Mouse (Mus musculus): ENCODE measurements at regions not wholly inside any gene's neighbourhood (a gene's known extent, or its start where the extent isn't known, plus 50 kb on each side); places are given as distances from the start of the nearest gene placed in this dataset.

DNA sequence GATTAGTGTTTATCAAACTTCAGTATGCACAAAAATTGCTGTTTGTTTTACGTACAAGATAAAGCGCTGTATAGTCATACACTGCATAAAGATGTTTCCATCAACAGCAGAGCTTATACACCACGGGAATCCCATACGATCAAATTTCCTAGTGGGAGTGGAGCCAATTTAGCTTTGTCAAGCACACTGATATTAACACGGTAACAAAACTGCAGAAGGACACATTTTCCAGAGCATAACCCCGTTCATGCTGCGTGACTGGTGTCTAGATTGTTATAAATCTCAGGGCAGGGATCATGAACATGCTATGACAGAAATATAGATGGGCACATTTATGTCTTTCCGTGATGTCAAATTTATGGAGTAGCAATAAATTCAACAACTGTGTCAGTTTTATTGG, 302.6 kb upstream of the C030005K15Rik start:
- Histone ChIP-seq H3K4me3 (ENCODE audit: control insufficient read depth, insufficient read depth, low read length) (no peak overlapping the region), H3K27ac (ENCODE audit: control insufficient read depth, insufficient read depth, low read length) (no peak overlapping the region), H3K36me3 (ENCODE audit: control insufficient read depth, insufficient read depth, low read length) (no peaks in the 10 kb centered on the region), H3K27me3 (ENCODE audit: control insufficient read depth, insufficient read depth, low read length) (no peaks in the 10 kb centered on the region), H3K4me1 (replicated peaks; ENCODE audit: control insufficient read depth, insufficient read depth, low read length) (no peaks in the 10 kb centered on the region)
- DNase-seq, result no peak
- WGBS, result 89% methylated on average over 8 of the region's 8 CpGs
- TF ChIP-seq CTCF (IDR thresholded peaks at IDR 0.05; ENCODE audit: borderline replicate concordance, control insufficient read depth, extremely low read depth, insufficient read depth, low read length, poor library complexity), result no peak
- TF ChIP-seq POLR2A (IDR thresholded peaks at IDR 0.05; ENCODE audit: control insufficient read depth, extremely low read depth, insufficient read depth, low read length, poor library complexity), result no peak

DNA sequence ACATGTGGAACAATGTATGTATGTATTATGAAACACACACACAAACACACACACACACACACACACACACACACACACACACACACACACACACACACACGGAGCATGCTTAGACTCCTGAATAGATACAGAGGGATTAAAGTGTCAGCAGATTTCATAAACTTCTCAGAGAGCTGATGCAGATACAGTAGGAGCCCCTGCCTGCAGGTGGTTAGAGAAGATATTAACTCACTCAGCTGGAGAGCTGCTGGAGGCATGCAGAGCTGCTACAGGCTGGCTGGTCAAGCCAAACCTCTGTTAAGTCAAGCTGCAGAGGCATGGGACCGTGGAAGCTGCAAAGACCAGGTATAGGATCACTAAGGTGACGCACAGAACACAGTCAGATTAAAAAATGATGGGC, 303.1 kb upstream of the C030005K15Rik start:
- no peak overlapping the region for H3K27ac ChIP-seq (ENCODE audit: control insufficient read depth, insufficient read depth, low read length)
- no peaks in the 10 kb centered on the region for H3K4me1 ChIP-seq (replicated peaks; ENCODE audit: control insufficient read depth, insufficient read depth, low read length)
- WGBS, result 70% methylated on average over 3 of the region's 3 CpGs
- no peak for TF ChIP-seq POLR2A (IDR thresholded peaks at IDR 0.05; ENCODE audit: control insufficient read depth, extremely low read depth, insufficient read depth, low read length, poor library complexity)
- no peaks in the 10 kb centered on the region for H3K27me3 ChIP-seq (ENCODE audit: control insufficient read depth, insufficient read depth, low read length)
- H3K36me3 ChIP-seq (ENCODE audit: control insufficient read depth, insufficient read depth, low read length), result no peaks in the 10 kb centered on the region
- DNase-seq, result no peak
- no peak overlapping the region for H3K4me3 ChIP-seq (ENCODE audit: control insufficient read depth, insufficient read depth, low read length)

GRCm38 (mm10) chr10:98032661-98033060, 306.1 kb upstream of the C030005K15Rik start:
- Histone ChIP-seq H3K27me3 (ENCODE audit: control insufficient read depth, insufficient read depth, low read length) (no peaks in the 10 kb centered on the region), H3K36me3 (ENCODE audit: control insufficient read depth, insufficient read depth, low read length) (no peaks in the 10 kb centered on the region), H3K4me3 (ENCODE audit: control insufficient read depth, insufficient read depth, low read length) (no peak overlapping the region), H3K27ac (ENCODE audit: control insufficient read depth, insufficient read depth, low read length) (no peak overlapping the region), H3K4me1 (replicated peaks; ENCODE audit: control insufficient read depth, insufficient read depth, low read length) (no peaks in the 10 kb centered on the region)
- no peak for DNase-seq
- TF ChIP-seq CTCF (IDR thresholded peaks at IDR 0.05; ENCODE audit: borderline replicate concordance, control insufficient read depth, extremely low read depth, insufficient read depth, low read length, poor library complexity), result no peak
- WGBS, result 95% methylated on average over 1 of the region's 1 CpGs

GRCm38 (mm10) chr10:98041766-98042165, 315.2 kb upstream of the C030005K15Rik start:
- Histone ChIP-seq H3K27ac (ENCODE audit: control insufficient read depth, insufficient read depth, low read length) (no peak overlapping the region), H3K4me1 (replicated peaks; ENCODE audit: control insufficient read depth, insufficient read depth, low read length) (no peaks in the 10 kb centered on the region), H3K4me3 (ENCODE audit: control insufficient read depth, insufficient read depth, low read length) (no peak overlapping the region), H3K27me3 (ENCODE audit: control insufficient read depth, insufficient read depth, low read length) (no peaks in the 10 kb centered on the region), H3K36me3 (ENCODE audit: control insufficient read depth, insufficient read depth, low read length) (no peaks in the 10 kb centered on the region)
- 92% methylated on average over 4 of the region's 4 CpGs for WGBS
- no peak for TF ChIP-seq POLR2A (IDR thresholded peaks at IDR 0.05; ENCODE audit: control insufficient read depth, extremely low read depth, insufficient read depth, low read length, poor library complexity)
- no peak for TF ChIP-seq CTCF (IDR thresholded peaks at IDR 0.05; ENCODE audit: borderline replicate concordance, control insufficient read depth, extremely low read depth, insufficient read depth, low read length, poor library complexity)
- DNase-seq, result no peak

GRCm38 (mm10) chr10:98043873-98044272, 317.3 kb upstream of the C030005K15Rik start:
- TF ChIP-seq POLR2A (IDR thresholded peaks at IDR 0.05; ENCODE audit: control insufficient read depth, extremely low read depth, insufficient read depth, low read length, poor library complexity) (no peak), CTCF (IDR thresholded peaks at IDR 0.05; ENCODE audit: borderline replicate concordance, control insufficient read depth, extremely low read depth, insufficient read depth, low read length, poor library complexity) (no peak)
- no peaks in the 10 kb centered on the region for H3K27me3 ChIP-seq (ENCODE audit: control insufficient read depth, insufficient read depth, low read length)
- H3K4me1 ChIP-seq (replicated peaks; ENCODE audit: control insufficient read depth, insufficient read depth, low read length), result no peaks in the 10 kb centered on the region
- no peak overlapping the region for H3K4me3 ChIP-seq (ENCODE audit: control insufficient read depth, insufficient read depth, low read length)
- no peaks in the 10 kb centered on the region for H3K36me3 ChIP-seq (ENCODE audit: control insufficient read depth, insufficient read depth, low read length)
- no peak overlapping the region for H3K27ac ChIP-seq (ENCODE audit: control insufficient read depth, insufficient read depth, low read length)
- no peak for DNase-seq
- 82% methylated on average over 2 of the region's 2 CpGs for WGBS

DNA sequence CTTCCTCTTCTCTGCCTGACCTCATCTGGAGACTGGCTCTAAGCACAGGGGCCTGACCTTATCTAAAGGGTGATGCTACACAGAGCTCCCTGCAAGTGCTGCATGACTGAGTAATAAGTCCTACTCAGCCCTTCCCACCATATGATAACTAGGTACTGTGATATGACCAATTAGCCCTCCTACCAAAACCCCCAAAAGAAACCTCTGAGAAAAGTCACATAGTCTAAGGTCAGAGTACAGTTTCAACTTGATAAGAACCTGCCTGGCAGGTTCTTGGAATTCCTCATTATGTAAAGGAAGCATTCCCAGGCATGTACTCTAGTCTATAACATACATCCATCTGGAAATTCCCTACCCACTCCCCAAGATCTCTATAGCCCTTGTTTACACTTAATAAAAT, 318.0 kb upstream of the C030005K15Rik start:
- Histone ChIP-seq H3K4me3 (ENCODE audit: control insufficient read depth, insufficient read depth, low read length) (no peak overlapping the region), H3K4me1 (replicated peaks; ENCODE audit: control insufficient read depth, insufficient read depth, low read length) (no peaks in the 10 kb centered on the region), H3K27me3 (ENCODE audit: control insufficient read depth, insufficient read depth, low read length) (no peaks in the 10 kb centered on the region), H3K36me3 (ENCODE audit: control insufficient read depth, insufficient read depth, low read length) (no peaks in the 10 kb centered on the region), H3K27ac (ENCODE audit: control insufficient read depth, insufficient read depth, low read length) (no peak overlapping the region)
- DNase-seq, result no peak
- TF ChIP-seq CTCF (IDR thresholded peaks at IDR 0.05; ENCODE audit: borderline replicate concordance, control insufficient read depth, extremely low read depth, insufficient read depth, low read length, poor library complexity), result no peak
- no peak for TF ChIP-seq POLR2A (IDR thresholded peaks at IDR 0.05; ENCODE audit: control insufficient read depth, extremely low read depth, insufficient read depth, low read length, poor library complexity)

DNA sequence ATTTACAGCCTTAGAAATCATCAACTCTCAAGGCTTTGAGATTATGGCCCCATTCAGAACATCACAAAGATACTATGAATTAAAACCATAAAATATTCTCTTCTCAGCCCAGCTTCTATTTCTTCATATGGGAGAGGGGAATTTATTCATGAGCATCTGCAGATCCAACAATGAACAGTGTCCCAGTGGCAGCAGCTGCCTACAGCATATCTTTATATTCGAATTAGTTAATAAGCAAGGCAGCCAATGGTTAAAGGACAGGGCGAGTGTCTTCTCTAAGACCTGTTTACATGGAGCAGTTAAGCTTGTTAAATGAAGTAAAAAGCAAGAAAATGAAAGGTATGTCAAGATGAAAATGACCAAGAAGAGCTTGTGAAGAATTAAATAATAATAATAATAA, 346.9 kb upstream of the C030005K15Rik start:
- TF ChIP-seq CTCF (IDR thresholded peaks at IDR 0.05; ENCODE audit: borderline replicate concordance, control insufficient read depth, extremely low read depth, insufficient read depth, low read length, poor library complexity) (no peak), POLR2A (IDR thresholded peaks at IDR 0.05; ENCODE audit: control insufficient read depth, extremely low read depth, insufficient read depth, low read length, poor library complexity) (no peak)
- Histone ChIP-seq H3K36me3 (ENCODE audit: control insufficient read depth, insufficient read depth, low read length) (no peaks in the 10 kb centered on the region), H3K27me3 (ENCODE audit: control insufficient read depth, insufficient read depth, low read length) (no peaks in the 10 kb centered on the region), H3K4me1 (replicated peaks; ENCODE audit: control insufficient read depth, insufficient read depth, low read length) (no peaks in the 10 kb centered on the region), H3K4me3 (ENCODE audit: control insufficient read depth, insufficient read depth, low read length) (no peak overlapping the region), H3K27ac (ENCODE audit: control insufficient read depth, insufficient read depth, low read length) (no peak overlapping the region)
- no peak for DNase-seq
- WGBS, result 94% methylated on average over 2 of the region's 2 CpGs
